Comparison of ENCODE assay signal across 1 mouse cellular context in the genomic region with DNA sequence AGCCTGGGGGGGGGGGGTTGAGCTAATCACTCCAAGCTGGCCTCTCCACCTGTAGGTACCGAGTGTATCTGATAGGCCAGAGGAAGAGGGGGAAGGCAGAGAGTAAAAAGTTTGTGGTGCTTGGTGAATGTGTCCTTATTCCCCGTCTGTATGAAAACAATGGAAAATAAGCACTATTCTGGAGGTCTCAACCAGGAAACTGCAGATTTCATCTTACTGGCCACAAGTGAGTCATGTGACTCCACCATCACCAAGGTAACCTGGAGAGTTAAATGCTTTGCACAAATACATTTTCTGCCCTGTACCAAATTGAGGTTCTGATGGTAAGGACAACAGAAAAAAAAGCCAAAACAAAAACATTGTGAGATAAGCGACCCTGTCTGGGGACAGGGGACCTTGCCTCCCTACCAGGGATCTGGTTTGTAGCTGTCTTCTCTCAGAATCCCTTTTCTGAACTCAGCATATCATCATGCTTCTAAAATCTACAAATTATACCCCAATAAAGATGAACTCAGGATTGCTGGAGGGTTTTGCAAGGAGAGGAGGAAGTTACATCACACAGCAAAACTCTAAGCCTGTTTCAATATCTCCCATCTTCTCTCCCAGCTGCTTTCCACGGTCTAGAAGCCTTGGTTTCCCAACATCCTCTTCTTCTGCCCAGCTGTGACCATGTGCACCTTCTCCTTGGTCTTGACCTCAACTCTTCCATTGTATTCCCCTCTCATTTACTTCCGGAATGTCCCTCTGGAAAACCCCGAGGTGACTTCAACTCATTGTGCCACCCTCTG.
TF ChIP-seq lines count a peak whose summit lies in the region.

No protein-coding gene starts in this region.

TF ChIP-seq in MEL, 35 proteins besides CTCF, POLR2A, EP300 and RAD21 (continued from another document):
- TF ChIP-seq E2F4 (IDR thresholded peaks at IDR 0.05; ENCODE audit: borderline replicate concordance, low read depth, low read length) = no peak
- TF ChIP-seq NRF1 (IDR thresholded peaks at IDR 0.05; ENCODE audit: insufficient read depth, low read depth, low read length, poor library complexity, severe bottlenecking) = no peak
- peak; percentile 80 for TF ChIP-seq ETS1 (IDR thresholded peaks at IDR 0.05; ENCODE audit: low read depth, low read length)
- peak; percentile 26; the same call in 1 of the 2 replicates for TF ChIP-seq ZMIZ1 (IDR thresholded peaks at IDR 0.05; ENCODE audit: low read depth, low read length)
- no peak for TF ChIP-seq RCOR1 (IDR thresholded peaks at IDR 0.05; ENCODE audit: low read depth, low read length)
- TF ChIP-seq ZC3H11A (IDR thresholded peaks at IDR 0.05; ENCODE audit: low read depth, low read length) = no peak
- TF ChIP-seq UBTF (IDR thresholded peaks at IDR 0.05; ENCODE audit: borderline replicate concordance, insufficient read depth, low read depth, low read length) = no peak
- TF ChIP-seq ZNF384 (IDR thresholded peaks at IDR 0.05; ENCODE audit: low read depth, low read length) = 0 out of 2 replicates have a peak, but pooled peaks have one; percentile 6
- no peak for TF ChIP-seq MEF2A (IDR thresholded peaks at IDR 0.05; ENCODE audit: extremely low read depth, insufficient replicate concordance, low read depth, low read length, poor library complexity, severe bottlenecking)
- 0 out of 2 replicates have a peak, but pooled peaks have one; percentile 17 for TF ChIP-seq TCF12 (IDR thresholded peaks at IDR 0.05; ENCODE audit: low read depth, low read length)
- peak; percentile 87 for TF ChIP-seq USF1 (IDR thresholded peaks at IDR 0.05; ENCODE audit: low read depth, low read length)
- TF ChIP-seq KAT2A (conservative IDR thresholded peaks at IDR 0.05; ENCODE audit: low read depth, low read length) = no peak
- TF ChIP-seq TBP (IDR thresholded peaks at IDR 0.05; ENCODE audit: low read depth, low read length) = no peak
- peak; percentile 39; the same call in 1 of the 2 replicates for TF ChIP-seq SIN3A (IDR thresholded peaks at IDR 0.05; ENCODE audit: low read length)
